Mouse (Mus musculus): ENCODE data around the gene Ube2j2. TPM values are rescaled to one million over a fixed set of nuclear protein-coding genes. Genes with fewer than 3 reads are reported as not detected.

Ube2j2 gene
- total and polyA plus RNA-seq, 3 experiments: 122 to 167 (median 124) TPM

DNA sequence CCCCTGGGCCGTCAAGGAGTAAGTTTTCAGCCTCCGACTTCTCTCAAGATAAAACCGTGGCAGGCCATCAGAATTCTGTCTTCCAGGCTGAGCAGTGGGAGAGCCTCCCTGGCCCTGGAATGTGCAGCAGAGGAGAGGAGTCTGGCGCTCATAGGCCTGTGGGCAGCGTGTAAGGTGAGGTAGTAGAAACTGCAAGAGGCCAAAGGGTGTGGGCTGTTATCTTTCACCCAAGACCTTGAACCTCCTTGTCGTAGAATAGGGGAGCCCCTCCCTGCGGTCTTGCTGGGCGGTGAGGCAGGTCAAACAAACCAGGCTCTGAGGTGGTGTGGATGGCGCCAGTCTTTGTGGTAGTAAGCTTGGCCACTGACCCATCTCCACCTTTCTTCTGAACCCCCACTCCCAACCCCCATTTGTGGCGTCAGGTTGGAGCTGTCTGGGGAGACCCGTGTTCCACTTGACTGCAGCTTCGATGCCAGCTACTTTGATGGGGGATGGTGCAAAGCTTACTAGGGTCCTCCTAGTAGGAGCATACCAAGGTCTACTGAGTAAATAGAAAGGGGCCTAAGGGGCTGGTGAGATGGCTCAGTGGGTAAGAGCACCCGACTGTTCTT, 25.5 kb downstream of the Ube2j2 start:
- ATAC-seq (ENCODE audit: extremely low read depth, insufficient number of reproducible peaks, low FRiP score, poor library complexity, severe bottlenecking): peak; percentile 58
- Histone ChIP-seq H3K27me3 (ENCODE audit: insufficient read depth, low read length) (no peaks in the 10 kb centered on the region), H3K9me3 (replicated peaks) (no peaks in the 10 kb centered on the region)

DNA sequence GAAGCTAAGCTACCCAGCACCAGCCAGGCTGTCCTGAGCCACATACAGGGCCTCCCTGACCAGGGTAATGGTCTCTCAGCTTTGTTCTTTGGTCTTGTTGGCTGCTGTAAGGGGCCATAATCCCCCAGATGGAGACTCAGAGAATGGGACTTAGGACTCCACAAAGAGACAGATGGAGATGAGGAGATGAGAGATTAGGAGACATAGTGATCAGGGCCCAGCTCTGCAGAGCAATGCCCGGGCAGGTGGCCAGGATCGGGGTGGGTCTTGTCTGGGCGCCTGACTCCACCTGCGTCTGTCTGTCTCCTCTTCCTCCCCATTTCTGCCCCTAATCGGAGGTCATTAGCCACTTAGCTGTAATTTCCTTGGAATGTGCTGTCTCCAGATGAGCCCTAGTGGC, 26.7 kb downstream of the Ube2j2 start:
- DNase-seq (ENCODE audit: low spot score) (no peak), ATAC-seq (ENCODE audit: extremely low read depth, insufficient number of reproducible peaks, low FRiP score, poor library complexity, severe bottlenecking) (no peak)
- Histone ChIP-seq H3K4me3 (ENCODE audit: low read depth, low read length) (no peak overlapping the region), H3K4me1 (ENCODE audit: insufficient read depth, low read depth, low read length) (peaks cover 45% of the 10 kb centered on the region), H3K9me3 (replicated peaks) (no peaks in the 10 kb centered on the region), H3K36me3 (replicated peaks) (peaks cover 20% of the 10 kb centered on the region), H3K27me3 (ENCODE audit: insufficient read depth, low read length) (peaks cover 5% of the 10 kb centered on the region; the same call in 1 of the 2 replicates)
- no peak for TF ChIP-seq GATA2 (IDR thresholded peaks at IDR 0.05; ENCODE audit: borderline replicate concordance, low read depth, low read length)
- TF ChIP-seq CTCF (IDR thresholded peaks at IDR 0.05; ENCODE audit: low read depth, low read length): no peak
- TF ChIP-seq GATA1 (IDR thresholded peaks at IDR 0.05; ENCODE audit: borderline replicate concordance, low read length): no peak
- TF ChIP-seq TAL1 (conservative IDR thresholded peaks at IDR 0.05; ENCODE audit: low read depth, low read length): no peak
- TF ChIP-seq POLR2AphosphoS5 (IDR thresholded peaks at IDR 0.05; ENCODE audit: insufficient replicate concordance, low read depth, low read length): no peak

More for the DNA sequence above, 25.5 kb downstream of the Ube2j2 start:
- Histone ChIP-seq H3K4me1 (ENCODE audit: insufficient read depth, low read depth, low read length) (peaks cover 56% of the 10 kb centered on the region), H3K4me3 (ENCODE audit: low read depth, low read length) (peak overlapping the region; percentile 48; the same call in 1 of the 2 replicates), H3K36me3 (replicated peaks) (peaks cover 31% of the 10 kb centered on the region)
- DNase-seq (ENCODE audit: low spot score): no peak
- TF ChIP-seq CTCF (IDR thresholded peaks at IDR 0.05; ENCODE audit: low read depth, low read length) (no peak), GATA1 (IDR thresholded peaks at IDR 0.05; ENCODE audit: borderline replicate concordance, low read length) (no peak), TAL1 (conservative IDR thresholded peaks at IDR 0.05; ENCODE audit: low read depth, low read length) (no peak)

DNA sequence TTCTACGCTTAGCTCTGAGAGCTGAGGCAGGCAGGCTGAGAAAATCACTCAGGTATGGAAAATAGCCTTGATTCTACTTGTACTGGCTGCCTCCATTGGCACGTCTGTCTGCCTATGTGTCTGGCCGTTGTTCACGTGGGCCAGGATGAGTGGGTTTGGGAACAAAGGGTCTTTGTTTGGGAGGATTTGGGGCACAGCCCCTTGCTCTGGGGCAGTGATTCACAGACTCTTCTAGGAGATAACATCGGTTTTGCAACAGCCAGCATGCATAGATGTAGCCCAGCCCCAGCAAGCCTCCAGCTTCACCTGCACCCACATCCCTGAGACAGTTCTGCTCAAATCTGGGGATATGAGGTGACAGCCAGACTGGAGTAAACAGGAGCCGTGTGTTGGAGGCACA, 29.0 kb downstream of the Ube2j2 start:
- DNase-seq (ENCODE audit: low spot score): no peak
- no peaks in the 10 kb centered on the region for H3K36me3 ChIP-seq (replicated peaks)
- no peak overlapping the region for H3K4me3 ChIP-seq (ENCODE audit: low read depth, low read length)
- peaks cover 30% of the 10 kb centered on the region for H3K4me1 ChIP-seq (ENCODE audit: insufficient read depth, low read depth, low read length)
- peaks cover 5% of the 10 kb centered on the region; the same call in 1 of the 2 replicates for H3K27me3 ChIP-seq (ENCODE audit: insufficient read depth, low read length)
- ATAC-seq (ENCODE audit: extremely low read depth, insufficient number of reproducible peaks, low FRiP score, poor library complexity, severe bottlenecking): no peak
- no peaks in the 10 kb centered on the region for H3K9me3 ChIP-seq (replicated peaks)
- TF ChIP-seq POLR2AphosphoS5 (IDR thresholded peaks at IDR 0.05; ENCODE audit: insufficient replicate concordance, low read depth, low read length) (no peak), CTCF (IDR thresholded peaks at IDR 0.05; ENCODE audit: low read depth, low read length) (no peak), TAL1 (conservative IDR thresholded peaks at IDR 0.05; ENCODE audit: low read depth, low read length) (no peak), GATA2 (IDR thresholded peaks at IDR 0.05; ENCODE audit: borderline replicate concordance, low read depth, low read length) (no peak), GATA1 (IDR thresholded peaks at IDR 0.05; ENCODE audit: borderline replicate concordance, low read length) (no peak)

DNA sequence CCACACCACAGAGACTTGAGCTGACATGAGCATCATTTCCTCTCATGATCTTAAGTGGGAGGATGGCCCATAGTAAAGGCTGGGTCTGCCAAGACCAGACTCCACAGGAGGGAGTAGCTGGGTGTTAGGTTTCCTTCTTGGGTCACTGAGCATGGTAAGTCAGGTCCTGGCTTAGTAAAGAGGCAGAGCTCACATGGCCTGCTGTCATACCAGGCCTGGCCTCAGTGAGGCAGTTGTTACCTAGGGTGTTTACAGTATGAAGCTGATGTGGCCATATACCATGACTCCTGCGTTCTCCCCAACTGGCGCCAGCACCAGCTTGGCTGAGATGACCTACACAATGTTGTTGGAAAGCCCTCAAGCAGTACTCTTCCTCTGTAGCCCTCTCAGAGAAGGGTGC, 29.6 kb downstream of the Ube2j2 start:
- ATAC-seq (ENCODE audit: extremely low read depth, insufficient number of reproducible peaks, low FRiP score, poor library complexity, severe bottlenecking) (no peak), DNase-seq (ENCODE audit: low spot score) (no peak)
- Histone ChIP-seq H3K27me3 (ENCODE audit: insufficient read depth, low read length) (peaks cover 5% of the 10 kb centered on the region; the same call in 1 of the 2 replicates), H3K9me3 (replicated peaks) (no peaks in the 10 kb centered on the region), H3K4me1 (ENCODE audit: insufficient read depth, low read depth, low read length) (peaks cover 25% of the 10 kb centered on the region), H3K36me3 (replicated peaks) (no peaks in the 10 kb centered on the region), H3K4me3 (ENCODE audit: low read depth, low read length) (no peak overlapping the region)
- TF ChIP-seq GATA2 (IDR thresholded peaks at IDR 0.05; ENCODE audit: borderline replicate concordance, low read depth, low read length): no peak
- no peak for TF ChIP-seq POLR2AphosphoS5 (IDR thresholded peaks at IDR 0.05; ENCODE audit: insufficient replicate concordance, low read depth, low read length)
- no peak for TF ChIP-seq GATA1 (IDR thresholded peaks at IDR 0.05; ENCODE audit: borderline replicate concordance, low read length)
- no peak for TF ChIP-seq TAL1 (conservative IDR thresholded peaks at IDR 0.05; ENCODE audit: low read depth, low read length)
- no peak for TF ChIP-seq CTCF (IDR thresholded peaks at IDR 0.05; ENCODE audit: low read depth, low read length)

DNA sequence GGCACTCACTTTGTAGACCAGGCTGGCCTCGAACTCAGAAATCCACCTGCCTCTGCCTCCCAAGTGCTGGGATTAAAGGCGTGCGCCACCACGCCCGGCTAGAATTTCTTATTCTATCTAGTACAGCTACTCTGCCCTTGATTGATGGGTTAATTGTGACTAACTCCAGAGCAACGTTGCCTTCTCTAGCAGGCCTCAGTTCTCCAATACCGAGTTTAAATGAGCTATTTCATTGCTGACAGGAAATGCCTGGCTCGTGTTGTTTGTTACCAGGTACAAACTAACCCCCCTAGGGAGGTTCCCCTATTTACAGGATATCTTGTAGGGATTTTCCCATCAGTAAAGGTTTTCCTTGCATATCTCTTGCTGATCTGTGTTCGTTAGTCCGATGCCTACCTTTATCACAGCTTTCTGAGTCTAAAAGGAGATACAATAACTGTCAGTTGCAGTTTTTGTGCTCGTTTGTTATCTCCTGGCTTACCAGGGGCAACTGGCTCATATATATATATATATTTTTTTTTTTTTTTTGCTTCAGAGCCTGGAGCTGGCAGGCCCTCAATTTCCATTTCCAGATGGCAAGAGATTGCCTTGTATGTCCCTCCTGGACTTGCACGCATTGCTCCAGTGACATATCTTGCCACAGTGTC, 37.9 kb downstream of the Ube2j2 start:
- peaks cover 15% of the 10 kb centered on the region for H3K27me3 ChIP-seq (ENCODE audit: insufficient read depth, low read length)
- DNase-seq (ENCODE audit: low spot score) (no peak), ATAC-seq (ENCODE audit: extremely low read depth, insufficient number of reproducible peaks, low FRiP score, poor library complexity, severe bottlenecking) (no peak)
- TF ChIP-seq CTCF (IDR thresholded peaks at IDR 0.05; ENCODE audit: low read depth, low read length) (no peak), GATA2 (IDR thresholded peaks at IDR 0.05; ENCODE audit: borderline replicate concordance, low read depth, low read length) (no peak), GATA1 (IDR thresholded peaks at IDR 0.05; ENCODE audit: borderline replicate concordance, low read length) (no peak), TAL1 (conservative IDR thresholded peaks at IDR 0.05; ENCODE audit: low read depth, low read length) (no peak), POLR2AphosphoS5 (IDR thresholded peaks at IDR 0.05; ENCODE audit: insufficient replicate concordance, low read depth, low read length) (no peak)
- no peaks in the 10 kb centered on the region for H3K9me3 ChIP-seq (replicated peaks)
- no peaks in the 10 kb centered on the region for H3K4me1 ChIP-seq (ENCODE audit: insufficient read depth, low read depth, low read length)
- no peak overlapping the region for H3K4me3 ChIP-seq (ENCODE audit: low read depth, low read length)
- no peaks in the 10 kb centered on the region for H3K36me3 ChIP-seq (replicated peaks)

DNA sequence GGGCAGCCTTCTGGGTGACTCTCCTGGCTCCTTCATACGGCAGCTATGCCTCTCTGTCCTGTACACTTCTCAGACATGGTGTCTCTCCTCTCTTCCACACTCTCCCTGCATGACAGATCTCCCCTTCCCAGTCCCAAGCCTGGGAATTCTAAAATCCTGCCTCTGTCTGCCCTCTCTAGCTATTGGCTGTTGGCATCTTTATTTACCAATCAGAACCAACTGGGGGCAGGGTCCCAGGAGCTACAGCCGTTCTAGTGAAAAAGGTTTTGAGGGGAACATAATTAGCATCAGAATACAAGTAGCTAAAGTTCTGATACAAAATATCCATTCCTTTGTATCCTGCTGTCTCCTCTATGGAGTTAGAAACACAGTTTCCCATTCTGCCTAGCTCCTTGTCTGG, 40.2 kb downstream of the Ube2j2 start:
- DNase-seq (ENCODE audit: low spot score): no peak
- H3K36me3 ChIP-seq (replicated peaks): peaks cover 4% of the 10 kb centered on the region
- H3K4me3 ChIP-seq (ENCODE audit: low read depth, low read length): no peak overlapping the region
- TF ChIP-seq POLR2AphosphoS5 (IDR thresholded peaks at IDR 0.05; ENCODE audit: insufficient replicate concordance, low read depth, low read length) (no peak), TAL1 (conservative IDR thresholded peaks at IDR 0.05; ENCODE audit: low read depth, low read length) (no peak), GATA2 (IDR thresholded peaks at IDR 0.05; ENCODE audit: borderline replicate concordance, low read depth, low read length) (no peak), CTCF (IDR thresholded peaks at IDR 0.05; ENCODE audit: low read depth, low read length) (no peak)
- peaks cover 15% of the 10 kb centered on the region for H3K27me3 ChIP-seq (ENCODE audit: insufficient read depth, low read length)
- peaks cover 8% of the 10 kb centered on the region; the same call in 1 of the 2 replicates for H3K4me1 ChIP-seq (ENCODE audit: insufficient read depth, low read depth, low read length)
- ATAC-seq (ENCODE audit: extremely low read depth, insufficient number of reproducible peaks, low FRiP score, poor library complexity, severe bottlenecking): no peak
- H3K9me3 ChIP-seq (replicated peaks): no peaks in the 10 kb centered on the region
